Mouse (Mus musculus) thymus, postnatal 0 days (tissue): ENCODE data around the gene Lrrc8d. TPM values are rescaled to one million over a fixed set of nuclear protein-coding genes. Genes with fewer than 3 reads are reported as not detected.
"Not testable (repeated sequence)": the region's sequence is repeated elsewhere in the genome, so short reads cannot be mapped to it uniquely, and the experiment has no call there.

Source experiments
- DNase-seq: peaks from one replicate; pipeline ENCODE4 v3.0.0-alpha.2; 2015; ENCODE audit warnings: low spot score
- polyA plus RNA-seq: library from polyadenylated mRNA; unstranded; fragments of >200 nt; fragmentation: Nextera tagmentation; extraction: Ambion mirVana; gene quantifications from 2 replicates; pipeline ENCODE4 v1.2.1, GENCODE M21; 2015

Lrrc8d gene
- polyA plus RNA-seq, 1 experiment from 2014 or later, result 11.1 TPM

DNA sequence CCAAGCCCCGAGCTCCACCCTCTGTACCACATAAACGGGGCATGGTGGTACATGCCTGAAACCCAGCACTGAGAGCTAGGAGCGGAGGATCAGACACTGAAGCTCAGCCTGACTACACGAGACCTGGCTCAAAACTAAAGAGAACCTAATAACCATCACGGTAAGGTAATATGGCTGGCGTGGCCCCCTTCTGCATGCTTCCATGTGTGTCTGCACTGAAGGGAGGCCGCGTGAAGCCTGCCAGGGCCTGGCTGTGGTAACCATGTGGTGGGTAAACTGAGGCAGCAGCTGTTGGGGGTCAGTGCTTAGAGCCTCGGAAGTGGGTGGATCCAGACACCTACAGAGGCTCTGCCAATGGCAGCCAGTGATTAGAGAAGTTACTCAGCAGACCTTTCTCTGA, 153.5 kb downstream of the Lrrc8d start:
- no peak for DNase-seq

DNA sequence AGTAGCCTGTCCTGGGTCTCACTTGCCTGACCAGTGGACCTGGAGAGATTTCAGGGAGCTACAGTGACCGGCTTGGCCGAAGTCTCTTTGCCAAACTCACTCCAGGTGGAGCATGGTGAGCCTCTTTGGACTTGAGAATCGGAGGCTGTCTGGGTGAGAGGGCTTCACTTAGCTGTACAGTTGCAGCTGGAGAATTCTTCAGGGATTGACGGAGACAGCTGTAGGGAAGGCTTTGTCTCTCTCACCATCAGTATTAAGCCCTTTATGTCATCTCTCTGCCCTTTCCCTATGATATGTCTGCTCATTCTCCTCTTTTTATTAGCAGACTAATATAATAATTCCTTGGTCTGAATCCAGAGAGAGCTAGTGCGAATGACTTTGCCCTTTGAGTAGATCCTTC, 157.7 kb downstream of the Lrrc8d start:
- no peak for DNase-seq

DNA sequence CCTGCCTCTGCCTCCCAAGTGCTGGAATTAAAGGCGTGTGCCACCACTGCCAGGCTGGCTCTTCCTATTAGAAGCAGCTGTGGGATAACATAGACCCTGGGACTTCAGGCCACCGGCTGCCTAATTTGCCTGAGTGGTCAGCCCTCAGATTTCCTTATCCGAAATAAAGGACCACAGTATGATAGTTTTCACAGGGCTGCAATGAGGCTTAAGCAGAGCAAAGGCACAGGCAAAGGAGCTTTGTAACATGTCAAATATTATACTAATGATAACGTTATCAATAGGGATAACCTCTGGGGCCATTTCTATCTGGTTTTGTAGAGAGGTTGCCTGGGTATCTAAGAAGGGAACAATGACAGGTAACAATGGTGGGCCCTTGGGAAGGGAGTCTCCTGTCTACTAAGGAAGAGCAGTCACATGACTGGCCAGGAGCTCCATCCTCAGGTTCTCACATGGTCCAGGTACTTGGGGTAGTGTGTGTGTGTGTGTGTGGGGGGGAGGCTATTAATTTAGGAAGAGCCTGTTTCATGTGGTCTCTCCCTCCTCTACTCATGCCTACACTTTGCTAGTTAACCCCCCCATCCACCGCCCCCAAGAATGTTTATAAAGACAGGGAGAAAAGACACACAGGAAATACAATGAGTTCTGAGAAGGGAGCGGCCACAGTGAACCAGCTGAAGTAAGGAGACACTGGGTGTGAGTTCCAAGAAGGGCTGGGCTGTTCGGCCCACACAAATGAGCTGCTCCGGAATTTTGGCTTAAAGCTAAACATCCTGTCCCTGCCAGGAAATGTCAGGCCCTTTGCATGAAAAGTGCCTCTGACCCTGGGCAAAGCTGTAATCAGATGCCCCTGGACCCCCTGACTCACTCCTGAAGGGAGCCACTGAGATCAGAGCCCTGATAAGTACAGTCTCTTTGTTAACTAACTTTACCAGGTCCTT, 159.3 kb downstream of the Lrrc8d start:
- DNase-seq, result no peak

DNA sequence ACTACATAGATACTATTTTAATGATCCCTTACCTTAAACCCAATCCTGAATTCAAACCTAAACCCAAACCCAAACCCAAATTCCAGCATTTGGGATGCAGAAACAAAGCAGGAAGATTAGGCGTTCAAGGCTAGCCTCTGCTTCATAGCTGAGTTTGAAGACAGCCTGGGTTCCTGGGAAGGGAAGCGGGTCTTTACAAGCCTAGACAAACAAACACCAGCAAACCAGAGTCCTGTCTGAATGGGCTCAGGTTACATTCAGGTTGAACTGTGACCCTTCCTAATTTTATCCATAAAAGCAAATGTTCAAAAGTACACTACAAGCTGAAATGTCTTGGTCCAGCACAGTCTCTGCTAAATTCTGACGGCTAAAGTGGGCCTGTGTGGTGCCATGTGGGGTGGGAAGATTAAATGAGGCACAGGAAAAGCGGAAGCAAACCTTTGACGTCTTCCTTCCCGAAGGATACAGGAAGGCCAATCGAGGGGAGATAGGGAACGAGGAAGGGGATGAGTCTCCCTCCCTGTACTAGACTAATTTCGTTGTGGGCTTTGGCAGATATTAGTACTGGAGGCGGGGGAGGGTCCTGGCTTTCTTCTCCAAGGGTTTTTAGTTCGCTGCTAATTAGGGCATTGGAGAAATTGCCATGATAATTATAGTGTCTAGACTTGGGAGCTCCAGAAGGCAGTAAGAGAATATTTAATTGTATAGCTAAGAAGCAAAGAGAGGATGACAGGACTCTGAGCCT, 160.1 kb downstream of the Lrrc8d start:
- no peak for DNase-seq

DNA sequence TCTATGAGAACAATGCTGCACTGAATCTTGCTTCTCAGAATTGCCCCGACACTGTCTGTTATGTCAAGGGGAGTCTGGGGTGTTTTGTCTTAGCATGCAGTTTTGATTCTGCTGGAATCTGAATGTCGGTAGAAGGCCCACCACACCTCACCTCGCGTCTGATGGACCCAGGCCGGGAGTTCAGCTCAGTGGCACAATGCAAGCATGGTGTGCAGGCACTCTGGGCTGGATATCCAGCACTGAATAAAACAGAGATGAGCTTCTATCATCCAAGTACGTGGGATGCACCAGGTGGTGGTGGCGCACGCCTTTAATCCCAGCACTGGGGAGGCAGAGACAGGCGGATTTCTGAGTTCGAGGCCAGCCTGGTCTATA, 160.7 kb downstream of the Lrrc8d start:
- DNase-seq, result no peak

DNA sequence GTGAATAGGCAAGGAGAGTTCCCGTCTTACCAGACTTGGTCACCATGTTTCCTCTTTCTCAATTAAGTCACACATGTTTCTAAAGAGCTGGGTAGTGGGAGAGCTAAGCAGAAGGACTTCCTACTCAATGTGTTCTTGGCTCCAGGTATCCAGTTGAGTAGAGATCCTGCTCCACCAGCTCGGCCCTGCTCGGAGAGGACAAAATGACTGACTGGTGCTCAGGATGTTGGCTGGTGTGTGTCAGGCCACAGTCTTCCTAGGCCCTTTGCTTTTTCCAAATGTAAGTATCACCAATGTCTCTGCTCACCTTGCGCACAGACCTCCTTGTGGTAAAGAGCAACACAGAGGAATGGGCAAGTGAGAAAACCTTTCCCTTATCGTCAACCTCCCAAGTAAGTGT, 161.8 kb downstream of the Lrrc8d start:
- DNase-seq, result no peak

DNA sequence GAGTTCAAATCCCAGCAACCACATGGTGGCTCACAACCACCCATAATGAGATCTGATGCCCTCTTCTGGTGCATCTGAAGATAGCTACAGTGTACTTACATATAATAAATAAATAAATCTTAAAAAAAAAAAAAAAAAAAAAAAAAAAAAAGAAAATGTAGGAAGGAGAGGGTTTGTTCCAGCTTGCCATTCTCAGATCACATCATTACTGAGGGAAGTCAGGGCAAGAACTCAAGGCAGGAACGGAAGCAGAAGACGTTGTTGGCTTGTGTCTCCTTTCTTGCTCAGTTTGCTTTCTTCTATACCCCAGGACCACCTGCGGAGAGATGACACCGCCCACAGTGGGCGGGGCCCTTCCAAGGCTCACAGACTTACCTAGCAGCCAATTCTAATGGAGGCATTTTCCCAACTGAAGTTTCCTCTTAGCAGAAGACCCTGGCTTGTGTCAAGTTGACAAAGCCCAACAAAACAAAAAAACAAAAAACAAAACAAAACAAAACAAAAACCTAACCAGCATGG, 165.4 kb downstream of the Lrrc8d start:
- not testable (repeated sequence) for DNase-seq

DNA sequence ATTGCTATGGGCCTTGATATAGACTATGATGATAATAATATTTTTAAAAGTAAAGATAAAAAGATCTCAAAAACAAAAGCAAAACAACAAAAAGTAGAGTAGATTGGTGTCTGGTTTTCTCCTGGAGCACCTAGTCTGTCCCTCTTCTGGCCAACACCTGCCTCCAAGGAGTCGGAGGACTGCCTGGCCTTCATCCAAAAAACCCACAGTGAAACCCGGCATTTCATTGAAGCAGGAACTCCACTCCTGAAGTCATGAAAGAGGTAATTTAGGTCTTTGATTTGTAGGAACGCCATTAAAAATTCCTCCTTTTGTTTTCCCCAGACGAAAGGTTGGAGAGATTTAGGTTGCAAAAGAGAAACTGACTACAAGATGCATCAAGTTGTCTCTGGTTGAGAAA, 167.7 kb downstream of the Lrrc8d start:
- DNase-seq, result no peak

DNA sequence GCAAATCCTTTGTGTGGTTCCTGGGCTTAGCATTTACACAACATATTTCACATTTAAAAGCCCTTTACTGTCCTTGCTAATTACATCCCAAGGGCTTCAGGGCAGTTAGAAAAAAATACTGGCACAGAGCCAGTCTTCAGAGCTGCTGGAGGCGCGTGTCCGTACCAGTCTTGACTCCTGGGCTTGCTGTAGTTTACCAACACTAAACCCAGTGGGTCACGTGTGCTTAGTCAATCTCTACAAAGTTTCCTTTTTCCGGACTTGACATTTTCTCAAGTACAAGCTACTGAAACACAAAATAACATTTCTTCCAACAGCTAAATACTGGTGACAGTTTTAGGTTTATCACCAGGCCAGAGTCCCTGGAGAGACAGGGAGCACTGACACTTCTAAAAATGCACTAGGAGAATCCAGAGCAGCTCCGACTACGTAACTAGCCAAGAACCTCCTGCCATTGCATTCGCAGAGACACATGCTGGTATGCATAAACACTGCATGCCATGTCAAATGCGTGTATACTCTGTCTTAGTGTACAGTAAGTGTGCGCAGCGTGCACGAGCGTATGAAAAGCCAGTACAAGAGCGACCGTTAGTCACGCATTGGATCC, 168.2 kb downstream of the Lrrc8d start:
- DNase-seq, result no peak

DNA sequence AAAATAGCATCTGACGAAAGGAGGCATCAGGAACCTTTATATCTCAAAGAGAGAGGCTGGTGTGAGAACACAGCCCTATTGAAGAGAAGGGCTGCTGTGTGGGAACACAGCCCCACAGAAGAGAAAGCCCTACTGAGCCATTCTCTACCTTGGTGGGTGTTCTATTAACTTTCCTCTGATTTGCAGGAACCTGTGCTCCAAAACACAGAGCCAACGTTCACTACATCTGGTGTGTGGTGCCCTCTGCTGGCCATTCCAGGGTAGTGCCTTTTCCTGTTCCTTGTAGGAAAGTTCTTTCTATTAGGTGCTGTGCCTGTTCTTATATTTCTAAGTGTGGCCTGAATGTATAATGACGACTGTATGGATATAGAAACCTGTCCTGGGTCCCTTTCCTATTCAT, 168.8 kb downstream of the Lrrc8d start:
- peak; percentile 80 for DNase-seq

DNA sequence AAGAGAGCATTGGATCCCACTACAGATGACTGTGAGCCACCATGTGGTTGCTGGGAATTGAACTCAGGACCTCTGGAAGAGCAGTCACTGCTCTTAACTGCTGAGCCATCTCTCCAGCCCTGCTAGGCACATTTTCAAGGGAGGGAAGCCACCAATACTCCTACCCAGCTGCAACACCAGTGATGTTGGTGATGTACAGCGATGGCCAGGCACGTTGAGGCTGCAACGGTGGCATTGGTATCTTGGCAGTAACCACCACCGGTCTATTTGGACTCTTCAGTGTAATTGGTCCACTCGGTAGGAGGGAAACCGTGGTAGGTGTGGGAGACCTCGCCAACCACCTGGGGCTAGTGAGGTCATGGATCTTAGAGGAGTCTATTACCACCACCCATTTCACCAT, 170.0 kb downstream of the Lrrc8d start:
- no peak for DNase-seq

DNA sequence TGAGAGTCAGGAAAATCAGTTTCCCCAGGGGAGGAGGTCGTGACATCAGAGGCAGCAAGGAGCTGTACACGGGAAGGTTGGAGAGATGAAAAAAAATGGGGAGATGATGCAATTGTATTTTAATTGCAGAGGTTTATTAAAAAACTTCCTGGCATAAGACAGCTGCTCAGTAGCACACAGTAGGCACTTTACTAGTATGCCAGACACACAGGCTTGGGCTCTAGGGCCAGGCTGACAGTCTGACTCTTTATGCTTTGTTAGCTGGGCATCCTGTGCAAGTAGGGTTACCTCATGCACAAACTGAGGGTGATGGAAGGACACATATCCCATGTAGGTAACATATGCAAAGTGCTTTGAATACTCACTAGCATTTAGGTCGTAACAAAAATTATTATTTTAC, 171.4 kb downstream of the Lrrc8d start:
- DNase-seq, result no peak

DNA sequence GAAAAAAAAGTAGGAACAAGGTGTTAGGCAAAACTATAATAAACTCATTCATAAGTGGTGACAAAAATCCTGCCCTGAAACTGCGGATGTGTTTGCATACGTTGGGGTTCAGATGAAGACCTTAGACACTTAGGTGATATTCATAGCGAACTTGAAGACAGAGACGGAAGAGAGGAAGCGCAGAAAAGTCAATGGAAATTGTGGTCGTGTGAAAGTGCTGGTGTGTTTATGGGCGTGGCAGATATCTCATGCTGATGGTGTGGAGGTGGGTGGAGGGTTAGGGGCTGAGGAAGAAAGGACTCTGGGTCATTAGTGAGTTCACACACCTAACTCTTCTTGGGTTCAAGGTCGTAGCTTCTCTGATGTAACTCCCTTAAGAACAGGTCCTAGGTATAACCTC, 172.4 kb downstream of the Lrrc8d start:
- no peak for DNase-seq

DNA sequence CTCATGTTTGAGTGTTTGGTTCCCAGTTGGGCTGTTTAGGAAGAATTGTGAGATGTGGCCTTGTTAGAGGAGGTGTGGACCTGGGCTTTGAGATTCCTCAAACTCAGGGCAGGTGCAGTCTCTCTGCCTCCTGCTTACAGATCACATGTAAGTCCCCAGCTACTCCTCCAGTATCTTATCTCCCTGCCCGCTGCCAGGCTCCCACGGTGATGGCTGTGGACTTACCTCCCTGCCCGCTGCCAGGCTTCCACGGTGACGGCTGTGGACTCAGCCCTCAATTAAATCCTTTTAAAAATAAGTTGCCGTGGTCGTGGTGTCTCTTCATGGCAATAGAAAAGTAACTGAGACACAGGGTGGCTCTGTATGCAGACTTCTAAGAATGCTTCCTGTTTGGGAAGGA, 173.1 kb downstream of the Lrrc8d start:
- no peak for DNase-seq

DNA sequence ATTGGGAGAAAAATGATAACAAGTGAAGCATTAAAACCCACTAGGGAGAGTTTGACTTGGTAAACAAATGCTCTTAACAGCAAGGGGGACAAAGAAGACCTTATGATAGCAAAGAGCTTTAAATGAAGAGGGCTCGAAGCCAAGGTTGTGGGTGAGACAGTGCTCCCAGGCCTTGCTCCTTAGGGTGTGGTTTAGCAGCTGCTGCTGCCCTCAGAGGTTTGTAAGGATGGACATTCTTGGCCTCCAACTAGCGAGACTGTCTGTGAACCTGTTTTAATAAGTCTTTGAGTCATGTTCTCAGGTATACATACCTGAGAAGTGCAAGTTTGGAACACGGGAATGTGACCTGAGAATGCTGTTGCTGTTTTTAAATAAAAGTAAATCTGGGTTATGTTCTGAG, 174.0 kb downstream of the Lrrc8d start:
- DNase-seq, result no peak

DNA sequence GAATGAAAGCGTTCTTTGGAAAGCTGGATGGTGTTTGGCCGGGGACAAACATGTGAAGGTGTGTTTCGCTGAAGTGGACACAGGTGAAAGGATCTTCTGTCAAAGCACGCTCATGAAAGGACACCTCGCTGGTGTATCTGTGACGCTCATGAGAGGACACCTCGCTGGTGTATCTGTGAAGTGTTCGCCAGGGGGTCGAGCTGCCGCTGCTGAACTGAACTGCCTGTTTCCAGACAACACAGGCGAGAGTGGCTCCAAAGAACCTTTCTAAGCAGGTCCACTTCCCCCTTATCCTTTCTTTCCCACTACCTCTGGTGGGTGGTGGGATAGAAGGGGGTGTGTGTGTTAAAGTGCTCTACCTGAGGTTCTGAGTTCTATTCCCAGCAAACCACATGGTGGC, 174.7 kb downstream of the Lrrc8d start:
- DNase-seq, result no peak

DNA sequence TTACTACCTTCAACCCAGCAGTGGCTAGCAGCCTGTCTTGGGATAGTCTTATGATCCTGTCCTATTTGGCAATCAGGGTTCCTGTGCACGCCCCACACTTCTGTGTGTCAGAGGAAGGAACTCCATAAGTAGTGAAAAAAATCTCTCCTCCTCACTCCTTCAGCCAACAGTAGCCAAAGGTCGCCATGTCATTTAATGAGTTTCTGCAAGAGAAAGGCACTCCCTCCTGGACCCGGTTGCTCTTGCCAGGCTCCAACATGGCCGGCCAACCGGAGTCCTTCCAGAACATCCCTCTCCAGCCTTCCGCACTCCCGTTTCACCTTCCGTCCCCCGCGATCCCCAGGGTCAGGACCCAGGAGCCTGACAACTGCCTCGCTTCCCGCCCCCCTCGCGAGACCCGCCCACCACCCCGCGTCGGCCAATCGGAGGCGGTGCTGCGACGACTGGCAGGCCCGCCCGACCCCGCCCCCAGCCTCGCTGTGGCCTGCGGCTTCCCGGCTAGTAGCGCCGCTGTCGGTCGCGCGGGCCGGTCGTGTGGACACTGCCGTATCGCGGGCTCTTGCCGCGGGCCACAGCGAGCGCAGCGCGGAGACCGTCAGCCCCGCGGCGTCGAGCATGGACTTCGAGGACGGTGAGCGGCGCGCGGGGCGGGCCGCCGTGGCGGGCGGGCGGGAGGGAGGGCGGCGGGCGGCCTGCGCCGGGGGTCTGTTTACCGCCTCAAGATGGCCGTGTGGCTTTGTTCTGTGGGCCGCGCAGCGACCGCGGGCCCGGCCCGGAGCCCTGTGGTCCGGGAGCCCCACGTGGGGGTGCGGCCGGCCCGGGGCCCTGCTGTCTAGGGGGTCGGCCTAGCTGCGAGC, 176.5 kb downstream of the Lrrc8d start, which contains the start of gene Zfp326:
Zfp326 (plus strand) TSS at position 498 of the 857 bp plus-strand sequence.
- peak; percentile 91 for DNase-seq

DNA sequence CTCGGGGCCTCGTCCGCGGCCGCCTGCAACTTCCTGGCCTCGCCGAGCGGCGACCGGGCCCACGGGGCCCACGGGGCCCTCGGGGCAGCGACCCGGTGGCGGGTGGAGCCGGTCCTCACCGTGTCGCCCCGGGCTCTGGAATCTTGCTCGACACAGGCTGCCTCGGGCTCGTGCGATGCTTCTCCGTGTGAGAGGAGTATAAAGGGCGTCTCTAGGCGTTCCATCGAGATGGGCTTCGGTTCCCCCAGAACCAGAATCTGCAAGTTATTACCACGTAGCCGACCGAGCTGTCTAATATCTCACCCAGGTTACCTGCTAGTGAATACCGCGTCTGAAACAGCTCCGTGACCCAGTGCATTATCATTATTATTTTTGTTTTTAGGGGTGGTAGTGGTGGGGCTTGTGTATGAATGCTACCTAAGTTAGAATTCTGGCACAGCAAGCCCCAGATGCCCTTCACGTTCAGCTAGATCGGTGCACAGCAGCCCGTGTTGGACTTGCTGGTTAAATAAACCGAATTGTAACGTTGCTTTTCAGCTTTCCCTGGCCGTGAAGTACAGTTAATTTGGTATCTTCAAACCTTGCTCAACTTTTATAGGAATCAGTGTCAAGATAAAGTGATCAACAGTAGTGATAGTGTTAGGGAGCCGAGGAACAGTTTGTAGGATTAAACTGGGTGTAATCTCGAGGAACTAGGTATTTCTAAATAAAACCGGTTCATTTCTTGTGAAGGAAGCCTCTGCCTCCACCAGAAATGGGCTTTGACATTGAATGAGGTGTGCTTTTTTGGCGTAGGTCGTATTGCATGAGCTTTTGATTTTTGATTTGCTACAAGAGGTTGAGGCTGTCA, 177.4 kb downstream of the Lrrc8d start:
- DNase-seq, result peak; percentile 42
